Mouse (Mus musculus) left cerebral cortex, postnatal 25 days (tissue): ENCODE measurements around the gene Vmn2r80. TPM values are rescaled to one million over a fixed set of nuclear protein-coding genes. Genes with fewer than 3 reads are reported as not detected.
A peak's percentile ranks its signal among the peaks of the same experiment; 100 is the strongest.
"Not testable (repeated sequence)": the region's sequence is repeated elsewhere in the genome, so short reads cannot be mapped to it uniquely, and the experiment has no call there.

Source experiments
- DNase-seq, 2 experiments: peaks; one replicate each; pipeline ENCODE4 v3.0.0; 2022; ENCODE audit warnings: low spot score in 2 of 2, mixed read lengths in 1 of 2
- intact Hi-C: fragments of 180-260 bp; cut with DNase I; formaldehyde crosslinking; loops from one replicate; pipeline ENCODE4 v1.15.1; 2025
- total RNA-seq, 2 experiments: library from RNA; stranded (reverse); gene quantifications; 2 replicates each; pipeline ENCODE4 v1.2.3; 2021

Vmn2r80 gene
- total RNA-seq: not detected

DNA sequence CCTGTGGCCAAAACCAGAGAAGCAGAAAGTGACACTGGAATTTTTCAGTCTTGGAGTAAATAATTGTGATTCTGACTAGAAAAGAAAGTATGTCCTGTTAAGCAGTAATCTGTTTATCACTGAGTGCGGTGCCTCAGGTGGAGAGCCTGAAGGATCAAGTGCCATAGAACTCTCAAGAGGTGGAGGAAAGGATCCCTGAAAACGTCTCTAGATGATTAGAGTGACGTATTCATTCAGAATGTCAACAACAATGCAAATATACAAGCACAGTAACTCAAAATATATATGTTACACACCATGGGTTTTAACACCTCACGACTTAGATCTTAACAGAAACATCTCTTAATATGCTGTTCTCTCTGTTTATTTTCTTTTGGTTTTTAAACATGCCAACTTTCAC lies at the start of gene Vmn2r80:
Vmn2r80 (plus strand) TSS at position 301 of the 400 bp plus-strand sequence.
- DNase-seq, intact Hi-C loops: not testable (repeated sequence)

DNA sequence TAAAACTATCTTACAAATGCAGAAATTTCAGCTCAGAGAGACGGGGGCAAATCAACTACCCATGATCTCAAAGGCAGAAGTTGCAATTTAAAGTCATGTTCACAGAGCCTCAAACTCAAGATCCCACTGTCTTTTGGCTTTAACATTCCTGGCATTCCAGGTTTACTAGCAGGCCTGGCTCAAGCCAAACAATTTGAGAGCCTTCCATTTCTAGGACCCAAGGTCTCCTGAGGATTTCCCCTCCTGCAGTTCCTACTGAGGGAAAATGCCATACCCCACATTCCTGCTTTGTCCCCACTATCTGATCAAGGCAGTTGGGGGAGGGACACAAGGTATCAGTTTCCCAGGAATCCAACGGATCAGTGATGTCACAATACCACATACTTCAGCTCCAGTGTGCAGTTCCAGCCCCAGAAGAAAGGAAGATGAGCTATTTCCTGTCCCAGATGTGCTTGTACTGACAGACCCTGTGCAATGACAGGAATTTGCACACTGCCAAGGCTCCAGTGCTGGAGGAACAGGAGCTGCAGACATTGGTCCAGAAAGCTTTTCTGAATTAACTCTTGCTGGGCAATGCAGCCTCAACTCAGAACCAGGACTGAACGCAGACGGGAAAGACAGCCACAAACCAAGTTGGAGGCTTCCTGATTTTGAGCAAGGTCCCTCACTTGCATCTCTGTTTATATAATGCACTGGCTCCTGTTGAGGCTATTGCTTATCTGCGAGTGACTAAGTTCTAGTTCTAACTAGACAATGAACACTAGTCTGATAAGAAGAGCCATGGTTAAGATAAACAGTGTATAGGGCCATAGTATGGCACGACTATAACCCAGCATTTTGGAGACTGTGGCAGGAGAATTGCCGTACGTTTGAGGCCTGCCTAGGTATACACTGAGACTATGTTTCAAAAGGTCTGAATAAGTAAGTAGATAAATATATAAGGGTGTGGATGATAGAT lies 42.0 kb upstream of the Vmn2r80 start:
- intact Hi-C loops: no loop called here

GRCm38 (mm10) chr10:79107531-79107930 lies 41.0 kb upstream of the Vmn2r80 start:
- no peak for DNase-seq
- intact Hi-C loops: no loop called here

More for the DNA sequence above, 42.0 kb upstream of the Vmn2r80 start:
- DNase-seq: no peak

- intact Hi-C loops: no loop called here
- DNase-seq: no peak
Measured at GRCm38 (mm10) chr10:79109156-79109555, 39.4 kb upstream of the Vmn2r80 start.

DNA sequence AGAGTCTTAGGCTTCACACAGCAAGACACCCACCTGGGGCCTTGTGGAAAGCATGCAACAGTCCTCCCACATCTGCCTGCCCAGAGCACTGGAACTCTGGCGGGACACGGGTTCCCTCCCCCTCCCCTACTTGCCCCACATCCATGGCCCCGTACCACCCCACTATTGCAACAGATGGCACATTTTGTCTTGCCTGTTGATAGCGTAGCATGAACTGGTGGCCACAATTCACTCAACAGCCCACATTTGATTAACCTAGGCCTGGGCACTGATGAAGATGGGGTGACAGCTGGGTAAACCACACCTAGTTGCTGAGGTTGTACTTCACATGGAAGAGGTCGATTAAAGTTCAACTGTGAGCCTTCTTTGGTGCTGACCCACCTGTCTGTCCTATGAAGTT lies 38.1 kb upstream of the Vmn2r80 start:
- intact Hi-C loops: no loop called here
- DNase-seq: no peak

DNA sequence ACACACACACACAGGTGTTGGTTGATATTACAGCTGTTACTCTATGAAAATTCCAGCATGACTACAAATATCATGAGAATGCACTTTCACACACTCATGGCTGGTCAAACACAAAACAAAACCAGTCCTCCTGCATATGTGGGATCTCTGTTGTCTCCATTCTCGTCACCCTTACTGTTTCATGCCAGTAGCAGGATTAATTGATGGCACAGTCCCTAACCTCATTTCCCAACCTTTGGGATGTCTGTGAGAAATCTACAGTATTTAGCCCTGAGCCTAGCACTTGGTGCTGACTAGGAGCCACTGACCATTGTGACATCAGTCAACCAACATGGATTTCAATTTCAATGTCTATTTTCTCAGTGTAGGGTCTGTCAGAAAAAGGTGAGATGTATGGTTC lies 33.5 kb upstream of the Vmn2r80 start:
- no peak for DNase-seq
- intact Hi-C loops: no loop called here

- intact Hi-C loops: loop anchor here (1.0 kb wide), 2 partner anchors 360 to 484 kb away; no protein-coding TSS in a partner anchor
- DNase-seq: peak; percentile 48 to 60
Measured at GRCm38 (mm10) chr10:79116125-79116849, 32.3 kb upstream of the Vmn2r80 start.

- intact Hi-C loops: no loop called here
- no peak for DNase-seq
Measured at GRCm38 (mm10) chr10:79151602-79152001, 3.0 kb downstream of the Vmn2r80 start.

GRCm38 (mm10) chr10:79199973-79200372 lies 51.4 kb downstream of the Vmn2r80 start:
- DNase-seq, intact Hi-C loops: not testable (repeated sequence)

DNA sequence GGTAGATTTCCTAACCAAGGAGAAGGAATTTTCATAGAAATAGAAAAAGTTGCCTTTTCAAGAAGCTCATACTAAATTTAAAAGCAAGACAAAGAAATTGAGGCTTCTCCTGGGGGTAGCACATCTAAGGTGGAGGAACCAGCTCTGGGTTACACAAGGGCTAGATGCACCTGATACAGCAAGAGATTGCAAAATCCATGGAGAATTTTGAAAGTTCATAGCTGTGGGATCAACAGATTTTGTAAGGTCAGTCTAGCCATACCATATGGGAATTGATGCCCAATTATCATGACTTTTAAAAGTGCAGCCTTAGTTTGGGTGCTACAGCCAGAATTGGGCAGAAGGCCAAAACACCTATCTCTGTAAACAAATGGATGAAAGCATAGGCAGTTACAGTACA lies 71.9 kb downstream of the Vmn2r80 start:
- intact Hi-C loops: no loop called here
- DNase-seq: no peak

- DNase-seq: no peak
- intact Hi-C loops: no loop called here
Measured at GRCm38 (mm10) chr10:79221606-79222005, 73.0 kb downstream of the Vmn2r80 start.

DNA sequence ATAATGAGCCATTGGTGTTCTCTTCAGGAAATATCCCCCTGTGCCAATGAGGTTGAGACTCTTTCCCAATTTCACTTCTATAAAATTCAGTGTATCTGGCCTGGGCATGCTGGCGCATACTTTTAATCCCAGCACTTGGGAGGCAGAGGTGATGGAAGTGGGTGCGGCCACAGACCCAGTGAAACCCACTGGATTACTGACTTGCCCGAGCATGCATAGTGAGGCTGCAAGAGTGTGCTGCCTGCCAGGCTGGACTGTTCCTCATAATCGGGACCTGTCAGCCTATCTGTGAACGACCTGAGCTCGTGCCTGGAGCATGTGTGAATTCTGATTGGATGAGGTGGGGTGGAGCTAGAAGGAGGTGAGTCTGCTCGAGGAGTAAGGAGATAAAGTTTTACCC lies 73.6 kb downstream of the Vmn2r80 start:
- DNase-seq: no peak
- intact Hi-C loops: no loop called here

Other genes with a start within 250 kb of the Vmn2r80 start
- gene Olfr1354, start 235.6 kb upstream of the Vmn2r80 start, total RNA-seq: not detected
- gene Olfr8, start 198.1 kb upstream of the Vmn2r80 start, total RNA-seq: not detected
- gene Olfr1353, start 185.5 kb upstream of the Vmn2r80 start, total RNA-seq: not detected
- gene Olfr1352, start 167.7 kb upstream of the Vmn2r80 start, total RNA-seq: not detected
- not detected for gene Olfr1351, start 136.3 kb upstream of the Vmn2r80 start, total RNA-seq
- not detected for gene Olfr57, start 120.0 kb upstream of the Vmn2r80 start, total RNA-seq
- gene 2610008E11Rik, start 51.2 kb upstream of the Vmn2r80 start, total RNA-seq: 10 to 100 TPM; 21.1 to 23.7 TPM
- gene Vmn2r81, start 98.9 kb downstream of the Vmn2r80 start, total RNA-seq: not detected
- gene Vmn2r82, start 207.8 kb downstream of the Vmn2r80 start, total RNA-seq: not detected